Mouse (Mus musculus): ENCODE data around the gene Ptprf.
A peak's percentile ranks its signal among the peaks of the same experiment; 100 is the strongest.

Ptprf gene

DNA sequence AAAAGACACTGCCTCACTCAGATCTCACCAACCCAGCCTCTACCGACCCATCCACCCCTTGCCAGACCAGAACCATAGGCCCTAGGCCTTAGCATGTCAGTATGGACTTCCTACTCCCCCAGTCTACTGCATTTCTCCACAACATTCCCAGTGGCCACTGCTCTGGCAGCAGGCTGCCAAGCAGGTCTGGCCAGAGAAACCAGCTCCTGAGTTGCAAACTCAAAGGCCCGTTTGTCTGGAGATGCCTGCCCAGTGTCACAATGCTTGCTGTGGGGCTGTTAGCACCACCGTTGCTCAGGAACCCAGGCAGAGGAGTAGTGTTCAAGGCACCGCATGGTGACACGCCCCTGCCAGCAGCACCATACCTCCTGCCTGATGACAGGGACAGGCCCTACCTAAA, 5.0 kb downstream of the Ptprf start:
- DNase-seq (ENCODE audit: low read depth, low spot score) = no peak

DNA sequence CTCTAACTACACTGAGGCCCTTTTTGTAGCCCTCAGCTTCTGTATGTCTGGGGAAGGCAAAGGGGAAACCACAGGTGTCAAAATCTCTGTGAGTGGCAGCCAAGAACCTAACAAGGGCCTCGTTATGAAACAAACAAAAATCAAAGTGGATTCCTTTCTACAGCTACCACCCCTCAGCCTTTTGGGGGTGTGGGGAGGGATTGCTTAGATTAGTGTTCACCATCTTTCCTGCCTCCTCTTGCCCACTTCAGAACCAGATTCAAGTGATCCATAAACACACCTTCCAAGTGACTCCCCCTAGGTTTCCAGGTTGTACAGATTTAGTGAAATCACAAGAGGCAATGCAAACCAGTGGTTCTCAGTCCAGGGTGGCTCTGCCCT, 9.0 kb downstream of the Ptprf start:
- no peak for DNase-seq (ENCODE audit: low read depth, low spot score)

DNA sequence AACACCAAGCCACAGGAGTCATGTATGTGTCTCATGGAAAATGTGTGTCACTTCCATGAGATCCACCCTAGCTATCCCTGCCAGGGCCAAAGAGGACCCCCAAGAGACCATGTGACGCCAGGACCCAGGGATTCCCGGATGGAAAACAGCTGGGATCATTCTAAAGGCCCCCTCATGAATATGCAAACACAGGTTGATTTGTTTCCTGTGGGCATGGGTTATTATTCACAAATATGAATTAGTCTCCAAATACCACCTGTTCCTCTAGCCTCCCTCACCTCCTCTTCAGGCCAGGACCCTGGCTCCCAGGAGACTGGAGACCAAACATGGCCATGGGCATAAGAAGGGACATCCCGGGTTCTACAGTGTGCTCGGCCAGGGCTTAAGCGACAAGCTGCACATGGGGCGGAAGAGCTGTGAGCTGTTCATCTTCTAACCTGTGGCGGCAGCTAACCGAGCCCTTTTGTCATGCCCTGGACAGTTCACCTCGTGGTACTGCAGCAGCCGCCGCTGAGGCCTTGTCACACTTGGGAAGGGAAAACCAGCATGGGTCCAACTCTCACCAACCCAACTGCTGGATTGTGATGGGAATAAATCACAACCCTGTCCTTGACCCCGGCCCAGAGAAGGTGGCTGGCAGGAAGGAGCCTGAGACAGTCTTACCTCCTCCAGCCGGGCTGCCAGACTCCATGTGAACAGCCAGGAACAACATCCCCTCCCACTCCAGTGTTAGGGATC, 9.6 kb downstream of the Ptprf start:
- DNase-seq (ENCODE audit: low read depth, low spot score) = no peak

DNA sequence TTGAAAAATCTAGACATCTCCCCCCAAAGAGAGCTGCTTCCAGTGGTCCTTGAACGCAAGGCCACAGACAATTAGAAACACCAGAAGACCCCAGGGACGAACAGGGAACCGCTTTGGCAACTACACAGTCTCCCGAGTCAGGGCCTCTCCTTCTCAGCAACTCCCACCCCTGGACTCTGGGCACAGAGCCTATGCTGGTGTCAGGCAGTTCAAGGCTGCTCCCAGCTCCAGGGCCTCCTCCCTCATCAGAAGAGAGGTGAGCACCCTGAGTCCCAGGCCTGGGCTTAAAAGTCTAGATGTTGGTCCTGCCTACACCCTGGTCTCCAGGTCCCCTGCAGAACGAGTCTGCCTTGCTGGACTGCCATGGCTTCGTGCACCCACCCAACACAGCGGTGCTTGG, 10.7 kb downstream of the Ptprf start:
- no peak for DNase-seq (ENCODE audit: low read depth, low spot score)

DNA sequence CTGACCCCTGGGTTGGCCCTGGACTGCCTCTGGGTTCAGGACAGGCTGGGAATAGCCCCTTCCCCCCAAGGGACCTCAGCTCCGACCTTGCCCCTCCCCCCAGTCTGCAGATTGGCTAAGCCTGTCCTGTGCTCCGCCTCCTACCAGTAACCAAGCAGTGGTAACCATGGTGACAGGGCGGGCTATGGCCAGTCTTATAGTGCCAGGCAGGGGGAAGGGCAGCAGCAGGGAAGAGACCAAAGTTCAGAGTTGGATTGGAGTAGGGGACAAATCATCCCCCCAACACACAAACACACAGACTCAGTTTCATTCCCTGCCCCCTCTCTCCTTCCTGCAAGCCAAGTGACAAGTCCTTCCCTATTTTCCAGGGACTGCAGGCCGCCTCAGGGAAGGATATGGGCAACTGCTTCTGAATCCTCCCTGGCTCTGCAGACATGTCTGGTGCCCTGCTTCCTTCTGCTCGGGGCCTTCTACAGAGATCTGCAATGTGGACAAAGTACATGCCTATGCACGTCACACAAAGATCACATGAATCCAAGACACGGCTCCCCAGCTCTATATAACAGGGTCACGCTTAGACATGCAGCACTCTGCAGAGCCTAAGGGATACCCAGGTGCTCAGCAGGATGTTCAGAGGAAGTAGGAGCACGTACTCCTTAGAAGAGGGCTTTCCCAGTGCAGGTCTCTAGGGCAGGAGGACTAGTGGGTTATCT, 14.5 kb downstream of the Ptprf start:
- DNase-seq (ENCODE audit: low read depth, low spot score) = peak; percentile 29

DNA sequence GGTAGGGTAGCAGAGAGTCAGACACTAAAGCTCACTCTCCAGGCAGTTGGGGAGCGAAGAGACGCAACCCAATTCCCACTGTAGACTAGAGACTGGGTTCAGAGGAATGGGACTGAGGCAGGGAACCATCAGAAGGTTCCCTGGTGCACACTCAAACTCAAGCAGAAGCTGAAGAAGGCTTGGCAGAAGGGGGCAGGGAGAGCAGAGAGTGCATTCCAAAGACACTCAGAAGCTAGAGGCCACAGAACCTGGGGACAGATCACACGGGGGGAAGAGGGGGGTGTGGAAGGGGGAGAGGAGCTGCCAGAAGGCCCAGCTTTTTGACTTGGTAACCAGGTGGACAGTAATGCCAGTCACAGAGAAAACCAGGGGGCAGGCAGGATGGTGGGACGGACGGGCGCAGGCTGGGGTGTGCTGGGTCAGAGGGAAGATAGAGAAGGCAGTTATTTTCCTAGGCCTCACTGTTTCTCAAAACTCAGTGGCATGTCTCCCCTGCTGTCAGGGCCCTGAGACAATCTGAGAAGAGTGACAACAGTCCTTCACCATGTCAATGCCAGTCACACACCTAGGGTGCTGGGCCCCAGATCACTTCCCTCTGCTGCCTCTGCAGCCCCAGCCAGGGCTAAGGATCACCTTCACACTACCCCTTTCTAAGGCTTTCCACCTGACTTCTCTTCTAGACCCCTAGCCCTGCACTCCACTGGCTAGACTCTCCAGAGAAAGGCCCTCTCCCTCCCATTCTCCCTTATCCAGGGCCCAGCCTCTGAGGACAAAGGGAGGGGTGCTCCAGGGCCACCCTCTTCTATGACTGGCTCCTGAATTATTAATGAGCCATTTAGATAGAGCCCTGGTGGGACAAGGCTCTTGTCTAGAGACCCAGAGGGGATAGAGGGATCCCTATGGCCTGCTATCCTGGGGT, 15.3 kb downstream of the Ptprf start:
- no peak for DNase-seq (ENCODE audit: low read depth, low spot score)

DNA sequence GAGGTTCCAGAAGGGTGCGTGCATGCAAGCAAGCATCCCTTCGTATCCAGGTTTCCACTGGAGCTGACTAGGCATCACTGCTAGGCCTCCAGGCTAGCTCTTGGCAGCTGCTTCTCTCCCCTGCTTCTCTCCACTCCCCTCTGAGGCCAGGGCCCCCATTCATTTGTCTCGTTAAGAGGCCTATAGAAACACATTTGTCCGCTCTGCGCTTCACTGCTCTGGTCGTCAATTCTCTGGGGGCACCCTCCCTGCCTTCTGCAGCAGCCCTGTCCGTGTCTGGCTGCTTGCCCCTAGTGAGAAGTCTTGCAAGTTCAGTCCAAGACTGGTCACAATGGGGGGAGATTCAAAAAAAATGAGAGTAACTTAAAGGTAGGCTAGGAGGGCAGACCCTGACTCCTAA, 16.7 kb downstream of the Ptprf start:
- DNase-seq (ENCODE audit: low read depth, low spot score) = no peak

DNA sequence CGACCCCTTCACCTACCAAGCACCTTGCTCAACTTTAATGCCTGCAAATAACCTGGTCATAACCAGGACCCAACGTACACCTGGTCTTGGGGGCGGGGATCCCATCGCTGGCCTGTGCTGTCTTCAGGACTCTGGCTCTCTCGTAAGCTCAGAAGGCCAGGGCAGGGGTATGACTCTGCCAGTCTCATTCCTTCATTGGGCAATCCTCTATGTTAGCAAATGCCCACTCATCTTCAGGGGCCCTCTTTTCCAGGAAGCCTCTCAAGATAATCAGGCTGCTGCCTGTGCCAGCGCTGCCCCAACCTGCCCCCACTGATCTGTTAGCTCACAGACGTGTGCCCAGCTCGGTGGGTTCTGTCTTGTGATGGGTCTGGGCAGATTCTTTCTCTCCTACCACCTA, 17.2 kb downstream of the Ptprf start:
- no peak for DNase-seq (ENCODE audit: low read depth, low spot score)

DNA sequence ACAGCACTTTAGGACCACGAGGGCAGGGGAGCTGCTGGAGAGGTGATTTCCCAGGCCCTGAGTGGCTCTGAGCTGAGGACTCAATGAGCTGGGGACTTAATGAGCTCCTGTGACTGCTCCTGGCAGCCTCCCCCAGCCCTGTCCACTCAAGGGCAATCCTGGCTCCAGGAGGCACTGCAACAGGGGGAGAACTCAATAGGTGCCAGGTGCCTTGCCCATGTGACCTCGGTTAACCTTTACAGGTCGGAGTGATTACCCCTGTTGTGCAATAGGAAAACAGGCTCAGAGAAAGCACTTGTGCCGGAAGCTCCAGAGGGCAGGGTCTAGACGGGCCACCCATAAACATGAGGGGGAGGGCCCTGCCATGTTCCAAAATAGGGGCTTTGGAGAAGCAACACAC, 17.7 kb downstream of the Ptprf start:
- DNase-seq (ENCODE audit: low read depth, low spot score) = no peak

DNA sequence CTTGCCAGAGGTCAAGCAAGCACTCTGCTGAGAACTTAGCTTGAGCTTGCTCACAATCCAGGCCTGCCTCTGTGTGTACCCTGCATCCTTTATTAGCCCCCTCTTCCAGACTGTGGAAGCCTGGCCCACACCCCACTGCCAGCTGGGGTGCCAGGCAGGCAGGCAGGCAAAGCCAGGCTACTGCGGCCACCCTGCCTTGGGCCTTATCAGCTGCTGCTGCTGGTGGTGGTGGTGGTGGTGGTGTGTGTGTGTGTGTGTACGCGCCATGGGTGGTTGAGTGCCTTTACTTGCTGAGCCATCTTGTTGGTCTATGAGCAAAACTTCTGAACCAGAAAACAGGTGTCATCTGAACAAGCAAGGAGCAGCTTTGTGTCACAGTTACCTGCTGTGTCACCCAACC, 18.3 kb downstream of the Ptprf start:
- no peak for DNase-seq (ENCODE audit: low read depth, low spot score)

DNA sequence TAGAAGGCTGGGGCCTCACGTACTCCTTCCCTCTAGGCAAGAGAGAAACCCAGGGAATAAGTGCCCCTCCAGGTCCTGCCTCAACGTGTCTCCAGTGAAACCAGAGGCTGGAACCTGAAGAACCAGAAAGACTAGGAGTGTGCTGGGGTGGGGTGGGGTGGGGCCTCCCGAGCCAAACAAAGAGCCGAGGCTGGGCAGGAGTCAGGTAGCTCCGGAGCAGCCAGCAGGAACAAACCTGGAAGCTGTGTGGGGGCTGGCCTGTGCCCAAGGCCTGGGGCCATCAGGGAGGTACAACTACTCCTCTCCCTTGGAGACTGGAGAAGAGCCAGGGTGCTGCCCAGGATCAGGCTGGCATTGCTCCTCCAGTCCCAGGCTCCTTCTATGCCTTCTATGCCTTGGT, 18.9 kb downstream of the Ptprf start:
- no peak for DNase-seq (ENCODE audit: low read depth, low spot score)

DNA sequence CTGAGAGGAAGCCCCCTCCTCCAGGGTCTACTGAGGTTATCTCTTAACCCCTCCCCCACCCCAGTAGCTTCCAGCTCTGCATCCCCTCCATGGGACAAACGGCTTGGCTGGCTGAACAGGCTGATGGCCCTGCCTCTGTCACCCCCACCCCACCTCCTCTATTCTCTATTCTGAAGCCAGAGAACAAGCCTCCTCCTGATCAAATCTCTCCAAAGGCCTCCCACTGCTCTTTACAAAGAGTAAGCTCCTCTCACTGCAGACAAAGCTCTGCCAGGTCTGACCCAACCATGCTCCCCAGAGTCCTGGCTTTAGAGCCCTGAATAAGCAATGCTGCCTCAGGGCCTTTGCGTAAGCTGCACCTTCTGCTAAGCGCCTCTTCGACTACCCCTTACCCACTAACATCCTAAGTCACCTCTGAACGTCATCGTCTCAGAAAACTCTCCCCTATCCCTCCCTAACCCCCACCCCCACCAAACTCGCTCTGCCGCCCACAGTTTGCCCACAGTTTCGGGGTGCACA, 19.6 kb downstream of the Ptprf start:
- no peak for DNase-seq (ENCODE audit: low read depth, low spot score)

DNA sequence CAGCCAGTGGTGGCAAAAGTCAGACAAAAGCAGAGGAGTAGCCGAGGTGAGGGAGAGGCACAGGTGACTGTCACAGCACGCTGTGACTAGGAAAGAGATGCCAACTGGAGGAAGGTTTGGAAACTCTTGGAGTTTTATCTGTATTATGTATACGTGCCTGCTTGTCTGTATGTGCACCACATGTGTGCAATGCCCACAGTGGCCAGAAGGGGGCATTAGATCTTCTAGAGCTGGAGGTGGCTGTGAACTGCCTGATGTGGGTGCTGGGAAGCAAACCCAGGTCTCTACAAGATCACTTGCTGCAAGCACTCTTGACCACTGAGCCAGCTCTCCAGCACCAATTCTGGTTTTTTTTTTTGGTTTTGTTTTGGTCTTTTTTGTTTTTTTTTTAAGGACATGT, 20.5 kb downstream of the Ptprf start:
- peak; percentile 22 for DNase-seq (ENCODE audit: low read depth, low spot score)

DNA sequence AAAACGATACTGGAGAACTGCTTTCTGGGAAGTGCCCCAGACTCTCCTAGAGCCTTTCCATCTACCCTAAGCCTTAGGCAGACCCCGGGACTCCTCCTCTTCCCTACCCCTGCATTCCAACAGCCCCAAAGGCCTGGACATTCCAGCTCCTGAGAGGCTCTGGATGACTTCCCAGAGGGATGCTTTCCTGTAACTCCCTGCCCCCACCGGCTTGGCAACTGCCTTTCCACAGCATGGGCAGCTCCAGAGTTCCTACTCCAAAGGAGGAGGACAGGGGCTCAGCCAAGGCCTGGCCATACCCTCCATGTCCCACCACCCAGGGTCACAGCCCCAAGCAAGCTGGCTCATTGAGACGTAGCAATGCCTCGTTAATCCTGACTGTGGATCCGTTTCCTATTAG, 21.2 kb downstream of the Ptprf start:
- DNase-seq (ENCODE audit: low read depth, low spot score) = no peak

DNA sequence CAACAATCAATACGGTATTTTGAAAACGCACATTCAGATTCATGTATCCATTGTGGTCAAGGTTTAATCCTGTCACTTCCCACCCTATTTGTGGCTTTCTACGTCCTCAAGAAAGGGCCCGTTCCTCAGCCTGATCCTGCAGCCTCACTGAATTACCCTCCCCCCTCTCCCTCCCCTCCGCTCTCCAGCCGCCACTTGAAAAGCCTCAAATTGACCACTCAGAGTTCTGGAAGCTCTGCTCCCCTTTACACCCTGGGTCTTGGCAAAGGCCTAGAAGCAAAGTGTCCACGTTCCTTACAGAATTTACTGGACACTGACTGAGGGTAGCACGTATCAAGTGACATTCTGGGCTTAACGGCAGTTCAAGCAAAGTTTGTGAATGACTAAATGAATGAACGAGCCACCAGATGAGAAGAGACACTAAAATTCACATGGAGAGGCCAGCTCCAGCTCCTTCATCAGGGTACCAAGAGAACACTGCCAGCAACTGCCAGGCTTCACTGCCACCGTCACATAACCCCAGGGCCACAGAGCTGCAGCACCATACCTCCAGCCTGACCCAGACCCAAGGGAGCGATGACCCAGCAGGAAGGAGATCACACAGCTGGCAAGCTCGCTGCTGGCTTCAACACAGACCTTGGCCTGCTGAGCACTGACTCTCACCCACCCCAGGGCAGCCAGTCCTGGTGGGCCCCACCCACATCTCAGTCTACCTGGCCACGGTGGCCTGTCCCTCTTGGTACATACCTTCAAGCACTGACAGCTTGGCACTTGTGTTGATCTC, 22.6 kb downstream of the Ptprf start:
- no peak for DNase-seq (ENCODE audit: low read depth, low spot score)

DNA sequence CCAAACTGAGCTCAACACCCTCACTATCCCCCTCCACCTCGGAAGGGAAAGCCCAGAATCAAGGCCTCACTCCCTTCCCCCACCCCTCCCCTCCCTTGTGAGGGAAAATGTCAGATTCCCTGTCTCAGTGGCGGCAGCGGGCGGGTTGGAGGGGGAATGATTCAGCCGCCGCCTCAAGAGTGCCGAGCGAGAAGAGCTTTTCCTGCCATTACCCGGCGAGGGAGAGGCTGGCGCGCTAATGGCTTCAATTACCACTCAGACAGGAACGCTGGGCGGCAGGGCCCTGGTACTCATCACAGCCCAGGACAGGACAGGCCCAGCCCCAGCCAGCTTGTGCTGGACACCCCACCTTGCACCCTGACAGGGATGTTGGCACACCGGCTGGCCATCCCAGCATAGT, 25.6 kb downstream of the Ptprf start:
- no peak for DNase-seq (ENCODE audit: low read depth, low spot score)

DNA sequence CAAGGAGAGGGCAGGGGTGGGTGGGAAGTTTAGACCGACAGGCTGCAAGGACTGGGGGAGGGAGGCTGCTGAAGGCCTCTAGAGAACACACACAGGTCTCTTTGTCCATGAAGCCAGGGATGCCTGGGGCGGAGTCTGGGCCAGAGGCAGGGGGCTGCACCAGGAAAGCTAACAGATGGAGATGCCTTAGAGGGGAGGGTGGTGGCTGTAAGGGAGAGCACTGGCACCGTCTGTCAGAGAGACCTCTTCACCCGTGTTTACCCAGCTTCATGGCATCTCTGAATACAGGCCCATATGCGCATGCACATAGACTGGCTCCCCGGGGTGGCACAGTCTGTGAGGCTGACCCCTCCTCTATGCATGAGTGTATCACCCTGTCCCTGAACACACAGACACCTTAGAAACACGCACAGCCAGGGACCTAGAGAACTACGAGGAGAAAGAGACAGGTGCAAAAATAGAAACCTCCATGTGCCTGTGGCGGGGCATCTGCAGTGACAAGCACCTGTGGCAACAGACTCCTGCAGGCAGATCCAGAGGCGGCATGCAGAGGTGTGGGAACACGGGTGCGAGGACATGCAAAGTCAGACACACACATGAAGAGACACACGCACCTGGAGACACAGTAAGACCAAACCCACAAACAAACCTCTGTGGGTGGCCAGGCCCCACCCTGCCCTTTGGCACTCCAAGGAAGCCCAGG, 29.3 kb downstream of the Ptprf start:
- no peak for DNase-seq (ENCODE audit: low read depth, low spot score)

DNA sequence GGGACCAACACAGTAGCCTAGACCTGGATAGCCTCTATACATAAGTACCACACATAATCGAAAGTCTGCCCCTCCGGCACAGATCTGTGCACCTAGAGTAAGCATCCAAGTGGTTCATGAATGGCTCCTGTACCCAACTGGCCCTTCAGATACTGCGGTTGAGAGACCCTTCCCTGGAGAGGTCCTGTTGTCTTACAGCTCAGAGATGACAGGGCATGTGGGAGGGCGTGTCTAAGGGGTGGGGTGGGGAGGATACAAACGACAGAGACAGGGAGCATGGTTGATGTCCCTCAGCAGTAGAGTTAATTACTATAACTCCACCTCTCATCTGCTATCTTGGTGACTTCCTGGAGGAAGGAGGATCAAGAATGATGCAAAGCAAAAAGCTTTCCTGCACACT, 29.9 kb downstream of the Ptprf start:
- no peak for DNase-seq (ENCODE audit: low read depth, low spot score)

DNA sequence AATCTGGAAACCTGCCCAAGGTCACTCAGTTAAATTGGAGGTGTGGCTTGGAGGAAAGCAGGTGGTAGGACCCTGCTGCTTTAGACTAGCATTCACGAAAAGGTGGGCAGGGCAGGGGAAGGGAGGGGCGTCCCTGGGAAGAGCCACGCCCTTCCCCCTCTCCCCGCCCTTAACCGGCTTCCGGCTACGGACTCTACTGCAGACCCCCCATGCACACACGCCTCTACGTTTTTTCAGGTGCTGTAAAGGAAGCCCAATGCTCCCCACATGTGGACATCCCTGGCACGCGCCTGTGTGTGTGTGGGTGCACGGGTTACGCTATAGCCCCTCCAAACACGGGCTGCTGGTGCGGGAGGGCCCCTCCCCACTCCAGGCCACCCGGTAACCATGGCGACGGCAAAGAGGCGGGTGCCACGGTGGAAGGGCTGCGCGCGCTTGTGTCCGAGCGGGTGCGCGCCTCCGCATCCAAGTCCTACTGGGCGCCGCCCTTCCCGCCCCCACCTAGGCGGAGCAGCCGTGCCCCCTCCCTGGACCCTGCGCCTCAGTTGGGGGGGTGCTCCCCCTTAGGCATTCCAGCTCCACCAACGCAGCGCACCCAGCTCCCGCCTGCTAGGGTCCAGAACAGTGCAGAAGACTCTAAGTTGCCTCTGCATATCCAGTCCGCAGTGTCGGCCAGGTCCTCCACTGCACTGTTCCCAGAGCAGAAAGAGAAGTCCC, 30.5 kb downstream of the Ptprf start:
- peak; percentile 24 for DNase-seq (ENCODE audit: low read depth, low spot score)

DNA sequence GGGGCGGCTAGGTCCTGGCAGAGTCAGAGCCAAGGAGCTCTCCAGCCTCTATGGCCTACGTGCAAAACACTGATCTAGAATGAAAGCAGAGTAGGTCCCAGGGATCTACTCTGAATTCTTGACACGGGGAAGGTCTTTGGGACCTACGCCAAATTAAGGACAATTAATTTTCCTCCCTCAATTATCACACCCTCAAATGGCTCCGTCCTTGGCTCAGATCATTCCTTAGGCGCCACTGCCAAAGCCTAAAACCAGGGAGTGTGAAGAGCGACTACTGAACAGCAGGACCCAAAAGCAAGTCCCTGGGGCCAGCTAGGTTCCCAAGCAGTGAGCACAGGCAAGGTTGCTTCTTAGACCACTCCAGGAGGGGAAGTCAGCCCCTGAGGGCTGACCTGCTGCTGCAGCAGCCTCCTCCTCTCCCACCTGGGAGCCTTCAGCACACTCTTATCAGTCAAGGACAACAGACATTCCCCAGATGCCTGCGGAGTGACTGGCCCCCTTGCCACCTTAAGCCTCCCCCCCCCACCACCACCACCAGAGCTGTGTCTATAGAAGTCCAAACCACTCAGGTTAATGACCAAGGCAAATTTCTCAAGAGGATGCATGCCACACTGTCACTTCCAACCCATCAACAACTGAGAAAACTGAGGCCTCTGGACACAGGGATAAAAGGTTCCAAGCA, 31.3 kb downstream of the Ptprf start:
- DNase-seq (ENCODE audit: low read depth, low spot score) = no peak

Data from A20 (cell line).